Mouse (Mus musculus) olfactory bulb, adult 2 months (tissue): Measurements from ENCODE around the gene Cct6b. TPM values are rescaled to one million over a fixed set of nuclear protein-coding genes. Genes with fewer than 3 reads are reported as not detected.

ENCODE experiments used
- H3K27ac ChIP-seq: fragments of 200-500 bp; 2 replicates; pipeline ENCODE4 v1.5.1; 2012; ENCODE audit warnings: low read depth, low read length; ENCODE audit not compliant: insufficient read depth
- H3K4me1 ChIP-seq: fragments of 200-500 bp; 2 replicates; pipeline ENCODE4 v1.6.1; 2012; ENCODE audit warnings: low read length; ENCODE audit not compliant: control insufficient read depth, insufficient read depth
- H3K4me3 ChIP-seq: fragments of 200-500 bp; 2 replicates; pipeline ENCODE4 v1.5.1; 2012; ENCODE audit warnings: mild to moderate bottlenecking, low read depth, low read length, moderate library complexity; ENCODE audit not compliant: insufficient read depth
- CTCF ChIP-seq: fragments of 200-500 bp; IDR thresholded peaks from 2 replicates; pipeline ENCODE4 v1.5.1; 2012; ENCODE audit warnings: low read depth, mild to moderate bottlenecking, low read length, moderate library complexity; ENCODE audit not compliant: insufficient read depth
- POLR2A ChIP-seq: fragments of 200-500 bp; IDR thresholded peaks from 2 replicates; pipeline ENCODE4 v1.6.1; 2012; ENCODE audit warnings: mild to moderate bottlenecking, low read depth, low read length, moderate library complexity; ENCODE audit not compliant: insufficient read depth
- WGBS: fragments of 180-500 bp; shearing (Covaris S2); methylation state at CpG from one replicate; pipeline ENCODE4 v1.1.7; 2018; 5-methylcytosine and 5-hydroxymethylcytosine counted together
- polyA plus RNA-seq: library from polyadenylated mRNA; stranded (reverse); fragments of >200 nt; gene quantifications from 2 replicates; pipeline ENCODE4 v1.2.4, GENCODE M21; 2012; ENCODE audit warnings: low replicate concordance; ENCODE audit not compliant: missing spikeins, insufficient read depth, insufficient read length

Gene Cct6b
- polyA plus RNA-seq, 1 experiment: not detected

DNA sequence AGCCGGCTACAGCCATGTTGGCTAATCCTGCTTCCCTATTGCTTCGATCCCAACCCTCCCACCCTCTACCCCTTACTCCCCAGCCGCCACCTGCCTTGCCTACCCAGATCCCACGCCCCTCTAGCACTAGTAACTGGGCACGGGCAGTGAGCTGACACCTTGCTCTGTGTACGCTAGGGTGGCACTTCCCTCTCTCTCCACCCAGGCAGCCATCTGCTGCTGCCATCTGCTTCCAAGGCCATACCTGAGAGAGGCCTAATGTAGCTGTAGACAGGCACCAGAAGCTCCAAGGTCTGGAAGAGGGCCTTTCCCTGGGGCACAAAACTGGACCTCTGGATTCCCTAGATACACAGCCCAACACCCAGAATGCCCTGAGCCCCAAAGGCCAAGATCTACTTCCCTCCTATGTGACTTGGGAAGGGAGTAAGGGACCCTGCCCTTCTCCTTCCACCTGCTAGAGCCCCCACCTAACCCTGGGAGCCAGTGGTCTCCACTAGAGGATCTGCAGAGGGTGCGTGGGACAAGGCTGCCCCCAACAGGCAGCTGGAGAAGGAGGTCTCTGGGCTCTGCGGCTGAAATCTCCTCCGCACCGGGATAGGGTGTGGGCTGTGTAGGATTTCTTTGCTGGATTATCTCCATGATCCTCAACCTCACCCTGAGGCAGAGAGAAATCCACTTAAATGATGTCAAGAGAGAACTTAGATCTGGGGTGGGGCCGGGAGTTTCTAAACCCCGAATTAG lies 80.2 kb downstream of the Cct6b start:
- Histone ChIP-seq H3K4me1 (no peaks in the 10 kb centered on the region), H3K4me3 (no peak overlapping the region), H3K27ac (no peak overlapping the region)
- WGBS: 60% methylated on average over 12 of the region's 12 CpGs
- TF ChIP-seq POLR2A (no peak), CTCF (peak; percentile 49; the same call in 1 of the 2 replicates)

DNA sequence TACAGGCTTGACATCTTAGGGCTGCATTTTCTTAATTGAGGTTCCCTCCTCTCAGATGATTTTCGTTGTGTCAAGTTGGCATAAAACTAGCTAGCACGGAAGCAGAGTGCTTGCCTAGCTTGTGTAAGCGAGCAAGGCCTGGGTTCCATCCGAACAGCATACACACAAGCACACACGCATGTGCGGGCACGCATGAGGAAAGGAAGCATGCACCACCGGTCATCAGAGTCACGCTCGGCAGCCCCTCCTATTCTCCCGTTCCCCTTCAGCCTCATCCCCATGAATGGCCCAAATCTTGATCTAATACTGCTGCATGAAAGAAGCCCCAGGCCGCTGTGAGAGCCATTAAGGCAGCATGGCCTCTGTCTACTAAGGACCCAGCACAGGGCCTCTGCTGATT lies 85.6 kb downstream of the Cct6b start:
- Histone ChIP-seq H3K27ac (no peak overlapping the region), H3K4me3 (no peak overlapping the region), H3K4me1 (no peaks in the 10 kb centered on the region)
- no peak for TF ChIP-seq POLR2A
- no peak for TF ChIP-seq CTCF
- WGBS: 91% methylated on average over 12 of the region's 12 CpGs

Other genes with a start within 250 kb of the Cct6b start
- gene Zfp830, start within 50 bp of the Cct6b start, polyA plus RNA-seq: not detected in 2 replicates
- not detected in 2 replicates for gene Lig3, start 16.8 kb upstream of the Cct6b start, polyA plus RNA-seq
- not detected in 2 replicates for gene Rffl, start 106.9 kb upstream of the Cct6b start, polyA plus RNA-seq
- gene Rad51d, start 126.3 kb upstream of the Cct6b start, polyA plus RNA-seq: not detected in 2 replicates
- not detected in 2 replicates for gene Fndc8, start 127.8 kb upstream of the Cct6b start, polyA plus RNA-seq
- gene Nle1, start 144.1 kb upstream of the Cct6b start, polyA plus RNA-seq: not detected in 2 replicates
- not detected in 2 replicates for gene Unc45b, start 146.2 kb upstream of the Cct6b start, polyA plus RNA-seq
- not detected in 2 replicates for gene Slfn5, start 187.0 kb upstream of the Cct6b start, polyA plus RNA-seq
- gene Slfn9, start 227.5 kb upstream of the Cct6b start, polyA plus RNA-seq: not detected in 2 replicates